Mouse (Mus musculus) heart, adult 2 months (tissue): ENCODE data around the gene Nfkb2.

Source experiments
- CTCF ChIP-seq: fragments of 200-600 bp; IDR thresholded peaks from 2 replicates; pipeline ENCODE4 v1.8.1; 2022; ENCODE audit warnings: antibody characterized with exemption, mild to moderate bottlenecking, moderate library complexity
- EP300 ChIP-seq: fragments of 200-500 bp; IDR thresholded peaks from 2 replicates; pipeline ENCODE4 v1.6.1; 2011; ENCODE audit warnings: low read depth, low read length, control low read depth; ENCODE audit not compliant: insufficient read depth
- POLR2A ChIP-seq: fragments of 200-500 bp; IDR thresholded peaks from 2 replicates; pipeline ENCODE4 v1.6.1; 2011; ENCODE audit warnings: mild to moderate bottlenecking, low read depth, low read length, control low read depth; ENCODE audit not compliant: insufficient read depth

GRCm38 (mm10) chr19:46306751-46307289 is 2.7 kb downstream of the Nfkb2 start:
- TF ChIP-seq CTCF: no peak
- TF ChIP-seq POLR2A: no peak
- no peak for TF ChIP-seq EP300
